Mouse (Mus musculus) hindbrain, embryonic 10.5 days (tissue): ENCODE measurements around the gene Cep44. TPM values are rescaled to one million over a fixed set of nuclear protein-coding genes. Genes with fewer than 3 reads are reported as not detected.

ENCODE experiments used
- DNase-seq: peaks from one replicate; pipeline ENCODE4 v3.0.0-alpha.2; 2017; ENCODE audit warnings: low spot score
- H3K27ac ChIP-seq: fragments of 300-500 bp; sonication (generic); 2 replicates; pipeline ENCODE4 v1.5.1; 2016; ENCODE audit warnings: mild to moderate bottlenecking, moderate library complexity
- H3K27me3 ChIP-seq: fragments of 300-500 bp; sonication (generic); 2 replicates; pipeline ENCODE4 v1.6.1; 2016; ENCODE audit warnings: mild to moderate bottlenecking; ENCODE audit not compliant: poor library complexity, insufficient read depth, severe bottlenecking
- H3K36me3 ChIP-seq: fragments of 300-500 bp; sonication (generic); 2 replicates; pipeline ENCODE4 v1.6.1; 2016; ENCODE audit warnings: mild to moderate bottlenecking, moderate library complexity
- H3K4me1 ChIP-seq: fragments of 300-500 bp; sonication (generic); replicated peaks from 2 replicates; pipeline ENCODE4 v1.6.1; 2016; ENCODE audit warnings: mild to moderate bottlenecking
- H3K4me3 ChIP-seq: fragments of 300-500 bp; sonication (generic); 2 replicates; pipeline ENCODE4 v1.5.1; 2016; ENCODE audit warnings: mild to moderate bottlenecking, moderate library complexity
- H3K9me3 ChIP-seq: fragments of 300-500 bp; sonication (generic); 2 replicates; pipeline ENCODE4 v1.6.1; 2016; ENCODE audit warnings: mild to moderate bottlenecking, moderate library complexity
- WGBS: fragments of 180-500 bp; shearing (Covaris S2); methylation state at CpG from one replicate; pipeline ENCODE4 v1.1.7; 2016; 5-methylcytosine and 5-hydroxymethylcytosine counted together
- polyA plus RNA-seq: library from polyadenylated mRNA; unstranded; fragments of >200 nt; fragmentation: Nextera tagmentation; extraction: Ambion mirVana; gene quantifications from 2 replicates; pipeline ENCODE4 v1.2.1, GENCODE M21; 2016

Gene Cep44
- polyA plus RNA-seq, 1 experiment from 2014 or later = 33.9 TPM

DNA sequence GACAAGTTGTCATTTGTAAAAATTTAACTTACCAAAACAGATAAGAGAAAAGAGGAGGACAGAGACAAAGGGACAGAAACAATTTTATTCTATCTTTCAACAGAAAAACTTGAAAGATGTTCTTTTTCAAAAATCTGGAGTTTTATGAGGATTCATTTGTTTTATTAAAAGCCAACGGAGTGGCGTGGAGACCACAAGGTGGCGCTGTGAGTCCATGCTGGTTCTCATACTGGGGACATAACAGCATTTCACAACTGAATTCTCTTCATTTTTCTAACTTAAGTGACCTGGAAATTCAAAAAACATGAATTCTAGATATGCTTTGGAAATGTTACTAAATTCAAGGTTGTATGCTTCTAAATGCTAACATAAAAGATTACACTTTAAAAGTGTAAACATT, 20.5 kb downstream of the Cep44 start:
- WGBS = 9% methylated on average over 3 of the region's 3 CpGs

DNA sequence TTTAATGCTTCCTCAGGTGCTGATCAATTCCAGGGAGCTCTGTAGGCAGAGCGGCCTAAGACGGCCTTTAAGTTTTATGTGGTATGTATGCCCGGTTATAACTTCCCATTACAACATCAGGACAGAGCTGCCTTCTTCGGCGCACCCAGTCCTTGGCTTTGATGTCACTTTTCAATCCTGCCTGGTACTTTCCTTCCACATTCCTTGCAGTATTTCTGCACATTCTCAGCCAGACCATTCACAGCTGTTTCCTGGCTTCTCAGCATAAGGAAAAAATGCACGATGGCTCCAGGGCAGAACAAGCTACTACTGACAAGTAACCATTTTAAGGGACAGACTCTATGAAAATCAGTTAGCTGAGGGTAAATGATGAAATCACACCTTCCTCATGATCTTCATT, 22.0 kb downstream of the Cep44 start:
- H3K9me3 ChIP-seq = no peaks in the 10 kb centered on the region
- 88% methylated on average over 6 of the region's 6 CpGs for WGBS
- H3K36me3 ChIP-seq = peaks cover 15% of the 10 kb centered on the region
- H3K4me3 ChIP-seq = no peak overlapping the region
- H3K27me3 ChIP-seq = no peaks in the 10 kb centered on the region
- H3K4me1 ChIP-seq = no peaks in the 10 kb centered on the region
- no peak for DNase-seq
- no peak overlapping the region for H3K27ac ChIP-seq

More for the DNA sequence above, 20.5 kb downstream of the Cep44 start:
- peaks cover 15% of the 10 kb centered on the region for H3K36me3 ChIP-seq
- DNase-seq = peak; percentile 55
- H3K27me3 ChIP-seq = no peaks in the 10 kb centered on the region
- H3K4me1 ChIP-seq = no peaks in the 10 kb centered on the region
- no peak overlapping the region for H3K27ac ChIP-seq
- H3K9me3 ChIP-seq = no peaks in the 10 kb centered on the region
- no peak overlapping the region for H3K4me3 ChIP-seq

DNA sequence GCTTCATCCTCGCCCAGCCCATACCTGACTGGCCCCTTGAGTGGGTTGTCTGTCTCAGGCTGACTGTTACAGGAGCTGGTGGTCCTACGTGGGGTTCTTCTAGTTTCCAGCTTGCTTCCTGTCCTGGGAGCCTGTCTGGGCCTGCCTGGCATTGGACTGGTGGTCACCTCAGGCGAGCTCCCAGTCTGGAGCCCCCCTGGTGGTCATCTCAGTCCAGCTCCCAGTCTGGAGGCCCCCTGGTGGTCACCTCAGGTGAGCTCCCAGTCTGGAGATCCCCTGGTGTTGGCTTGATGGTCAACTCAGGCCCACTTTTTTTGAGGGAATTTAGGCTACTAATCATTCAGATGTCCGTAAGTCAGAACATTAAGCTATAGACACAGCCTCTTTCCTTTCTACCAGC, 29.8 kb downstream of the Cep44 start:
- Histone ChIP-seq H3K9me3 (no peaks in the 10 kb centered on the region), H3K4me3 (no peak overlapping the region), H3K27me3 (no peaks in the 10 kb centered on the region), H3K4me1 (no peaks in the 10 kb centered on the region), H3K36me3 (no peaks in the 10 kb centered on the region), H3K27ac (no peak overlapping the region)
- WGBS = 77% methylated on average over 4 of the region's 4 CpGs
- no peak for DNase-seq

DNA sequence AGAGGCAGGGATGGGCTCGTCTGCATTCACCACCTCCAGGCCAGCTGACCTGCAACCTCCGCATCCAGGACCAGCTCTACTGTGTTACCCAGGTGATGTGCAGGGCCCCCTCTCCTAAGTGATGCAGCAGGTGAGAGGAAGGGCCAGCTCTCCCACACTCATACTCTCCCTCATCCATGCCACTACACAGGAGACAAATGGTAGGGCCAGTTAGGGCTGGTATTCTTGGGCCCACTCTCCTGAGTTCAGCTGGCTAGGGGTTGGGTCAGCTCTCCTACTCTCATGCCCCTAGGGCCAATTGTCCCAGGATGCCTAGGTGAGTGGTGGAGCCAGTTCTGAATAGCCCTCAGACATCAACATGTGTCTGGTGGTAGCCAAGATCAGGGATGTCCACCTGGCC, 30.6 kb downstream of the Cep44 start:
- H3K27me3 ChIP-seq = no peaks in the 10 kb centered on the region
- H3K36me3 ChIP-seq = no peaks in the 10 kb centered on the region
- no peaks in the 10 kb centered on the region for H3K4me1 ChIP-seq
- H3K9me3 ChIP-seq = no peaks in the 10 kb centered on the region
- 92% methylated on average over 2 of the region's 2 CpGs for WGBS
- H3K4me3 ChIP-seq = no peak overlapping the region
- DNase-seq = no peak
- no peak overlapping the region for H3K27ac ChIP-seq

DNA sequence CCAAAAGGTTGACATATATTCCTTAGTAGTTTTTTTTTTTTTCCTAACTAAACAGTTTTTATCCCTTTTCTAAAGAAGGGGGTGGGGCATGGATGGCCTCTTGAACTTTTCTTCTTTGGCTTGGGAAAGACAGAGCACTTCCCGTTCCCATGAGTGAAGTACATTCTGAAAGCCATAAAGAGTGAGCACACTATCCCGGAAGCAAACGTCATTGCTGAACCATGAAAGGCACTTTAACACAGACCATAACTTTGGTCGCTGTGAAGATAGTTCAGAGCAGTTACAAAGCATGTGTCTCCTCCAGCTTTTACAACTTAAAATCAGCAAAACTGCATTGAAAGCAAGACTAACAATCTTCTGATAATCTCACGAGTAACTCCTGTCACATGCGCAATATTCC, 32.0 kb downstream of the Cep44 start:
- H3K27me3 ChIP-seq = no peaks in the 10 kb centered on the region
- no peak overlapping the region for H3K4me3 ChIP-seq
- no peaks in the 10 kb centered on the region for H3K4me1 ChIP-seq
- no peak overlapping the region for H3K27ac ChIP-seq
- 84% methylated on average over 6 of the region's 6 CpGs for WGBS
- DNase-seq = no peak
- H3K36me3 ChIP-seq = no peaks in the 10 kb centered on the region
- H3K9me3 ChIP-seq = no peaks in the 10 kb centered on the region

DNA sequence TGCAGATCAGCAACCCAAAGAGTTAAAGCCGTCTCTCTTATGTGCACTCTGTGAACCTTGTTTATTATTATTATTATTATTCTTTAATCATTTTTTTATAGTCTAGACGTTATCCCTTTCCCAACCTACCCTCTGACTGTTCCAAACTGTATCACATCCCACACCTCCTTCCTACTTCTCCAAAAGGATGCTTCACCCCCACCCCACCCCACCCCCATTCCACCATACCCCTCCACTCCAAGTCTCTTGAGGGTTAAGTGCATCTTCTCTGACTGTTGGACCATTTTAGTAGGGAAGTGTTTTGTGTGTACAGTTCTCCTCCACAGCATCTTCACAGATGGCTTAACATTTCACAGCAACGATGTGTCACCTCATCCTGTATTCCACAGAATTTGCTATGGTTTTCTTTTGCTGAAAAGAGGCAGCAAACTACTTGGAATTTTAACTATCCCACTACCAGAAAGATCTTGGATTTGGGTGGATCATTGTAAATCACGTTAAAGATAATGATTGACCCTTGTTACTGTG, 41.8 kb downstream of the Cep44 start:
- Histone ChIP-seq H3K4me1 (no peaks in the 10 kb centered on the region), H3K9me3 (no peaks in the 10 kb centered on the region), H3K27me3 (no peaks in the 10 kb centered on the region), H3K36me3 (no peaks in the 10 kb centered on the region), H3K27ac (no peak overlapping the region), H3K4me3 (no peak overlapping the region)
- no peak for DNase-seq
- WGBS = 78% methylated on average over 4 of the region's 4 CpGs

DNA sequence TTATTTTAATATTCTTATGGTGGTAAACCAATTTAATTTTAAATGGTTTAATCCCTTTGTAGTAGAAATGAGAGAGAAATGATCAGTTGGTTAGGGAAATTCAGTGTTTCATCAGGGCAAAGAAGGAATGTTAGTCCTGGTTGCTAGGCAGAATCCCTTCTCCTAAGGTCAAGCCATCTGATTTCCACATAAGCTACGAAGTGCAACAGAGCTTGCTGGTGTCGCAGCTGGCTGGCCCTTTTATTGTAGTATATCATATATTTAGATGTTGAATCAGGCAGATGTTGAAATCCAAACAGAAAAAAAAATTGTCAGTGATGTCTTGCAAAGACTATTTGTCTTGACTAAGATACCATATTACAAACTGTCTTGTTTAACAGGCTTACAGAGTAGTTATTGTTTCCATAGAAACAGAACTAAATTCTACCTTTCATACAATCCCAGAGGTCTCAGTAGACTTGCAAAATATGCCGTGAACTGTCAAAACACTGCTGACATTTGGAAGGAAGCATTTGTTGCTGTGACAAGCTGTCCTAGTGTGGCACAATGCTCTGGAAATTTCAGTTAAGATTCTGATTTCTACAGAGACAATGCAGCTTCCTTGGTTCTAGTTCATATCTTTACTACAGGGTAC, 42.4 kb downstream of the Cep44 start:
- H3K4me1 ChIP-seq = no peaks in the 10 kb centered on the region
- WGBS = 85% methylated on average over 3 of the region's 3 CpGs
- no peaks in the 10 kb centered on the region for H3K36me3 ChIP-seq
- DNase-seq = no peak
- no peak overlapping the region for H3K4me3 ChIP-seq
- no peak overlapping the region for H3K27ac ChIP-seq
- no peaks in the 10 kb centered on the region for H3K9me3 ChIP-seq
- no peaks in the 10 kb centered on the region for H3K27me3 ChIP-seq

DNA sequence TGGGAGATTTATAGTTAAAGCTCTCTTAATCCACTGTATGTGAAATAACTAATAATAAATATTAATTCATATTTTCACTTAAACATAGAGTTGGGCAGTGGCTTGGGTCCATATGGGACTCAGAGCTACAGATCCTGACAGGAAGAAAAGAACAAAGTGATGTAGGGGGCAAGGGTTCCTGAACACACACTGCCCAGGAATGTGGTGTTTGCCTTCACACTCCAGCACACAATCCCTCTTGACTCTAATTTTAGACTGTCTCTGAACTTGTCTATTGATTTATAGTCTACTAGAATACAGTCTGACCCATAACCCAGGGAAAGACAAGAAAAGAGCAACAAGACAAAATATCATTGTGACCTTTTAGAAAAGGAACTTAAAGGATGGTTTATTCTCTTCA, 48.9 kb downstream of the Cep44 start:
- no peak overlapping the region for H3K4me3 ChIP-seq
- no peaks in the 10 kb centered on the region for H3K36me3 ChIP-seq
- no peaks in the 10 kb centered on the region for H3K4me1 ChIP-seq
- DNase-seq = no peak
- H3K9me3 ChIP-seq = no peaks in the 10 kb centered on the region
- H3K27me3 ChIP-seq = no peaks in the 10 kb centered on the region
- H3K27ac ChIP-seq = no peak overlapping the region

DNA sequence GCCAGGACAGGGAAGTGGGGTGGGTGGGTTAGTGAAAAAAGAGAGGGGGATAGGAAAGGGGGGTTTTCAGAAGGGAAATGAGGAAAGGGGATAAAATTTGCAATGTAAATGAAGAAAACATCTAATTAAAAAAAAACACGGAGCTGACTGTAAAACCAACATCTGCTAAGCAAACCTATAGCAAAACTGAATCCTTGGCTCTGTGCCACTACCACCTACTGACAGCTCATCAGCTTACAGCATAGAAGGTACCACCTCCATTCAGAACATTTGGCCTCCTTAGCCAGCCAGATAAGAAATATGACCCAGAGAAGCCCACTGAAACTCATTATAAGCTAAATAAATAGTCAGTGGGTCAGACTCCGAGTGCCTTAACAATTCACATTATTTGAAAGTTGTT, 61.4 kb downstream of the Cep44 start:
- H3K4me1 ChIP-seq = no peaks in the 10 kb centered on the region
- 65% methylated on average over 2 of the region's 2 CpGs for WGBS
- H3K27me3 ChIP-seq = no peaks in the 10 kb centered on the region
- H3K4me3 ChIP-seq = no peak overlapping the region
- H3K36me3 ChIP-seq = no peaks in the 10 kb centered on the region
- no peak overlapping the region for H3K27ac ChIP-seq
- no peaks in the 10 kb centered on the region for H3K9me3 ChIP-seq
- DNase-seq = no peak

DNA sequence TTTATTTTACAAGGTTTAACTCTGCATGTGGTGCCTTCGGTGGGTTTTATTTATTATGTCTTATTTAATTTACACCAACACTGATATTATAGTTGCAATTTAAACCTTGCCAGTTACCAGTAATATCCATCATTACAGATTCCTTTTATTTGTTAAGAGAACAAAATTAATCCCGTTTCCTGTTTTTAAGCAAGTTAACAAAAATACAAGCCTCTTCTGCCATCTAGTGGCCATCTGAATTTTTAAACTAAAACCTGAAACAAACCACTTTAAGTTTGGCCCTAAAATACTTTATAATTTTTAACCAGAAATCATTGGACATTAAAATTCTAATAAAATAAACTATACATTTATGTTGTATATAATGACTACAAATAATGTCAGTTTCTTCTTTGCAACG, 64.8 kb downstream of the Cep44 start:
- DNase-seq = no peak
- Histone ChIP-seq H3K9me3 (no peaks in the 10 kb centered on the region), H3K27me3 (no peaks in the 10 kb centered on the region), H3K27ac (no peak overlapping the region), H3K4me1 (no peaks in the 10 kb centered on the region), H3K36me3 (no peaks in the 10 kb centered on the region), H3K4me3 (no peak overlapping the region)
- WGBS = 47% methylated on average over 3 of the region's 3 CpGs

Other genes with a start within 250 kb of the Cep44 start
- 29.7 and 30.9 TPM in 2 replicates for gene Fbxo8, start within 50 bp of the Cep44 start, polyA plus RNA-seq